Mouse (Mus musculus): Measurements from ENCODE around the gene Sec31b. TPM values are rescaled to one million over a fixed set of nuclear protein-coding genes. Genes with fewer than 3 reads are reported as not detected.

Gene Sec31b
- total RNA-seq (2023), result 1 to 10 TPM; 2.0 to 2.4 TPM

DNA sequence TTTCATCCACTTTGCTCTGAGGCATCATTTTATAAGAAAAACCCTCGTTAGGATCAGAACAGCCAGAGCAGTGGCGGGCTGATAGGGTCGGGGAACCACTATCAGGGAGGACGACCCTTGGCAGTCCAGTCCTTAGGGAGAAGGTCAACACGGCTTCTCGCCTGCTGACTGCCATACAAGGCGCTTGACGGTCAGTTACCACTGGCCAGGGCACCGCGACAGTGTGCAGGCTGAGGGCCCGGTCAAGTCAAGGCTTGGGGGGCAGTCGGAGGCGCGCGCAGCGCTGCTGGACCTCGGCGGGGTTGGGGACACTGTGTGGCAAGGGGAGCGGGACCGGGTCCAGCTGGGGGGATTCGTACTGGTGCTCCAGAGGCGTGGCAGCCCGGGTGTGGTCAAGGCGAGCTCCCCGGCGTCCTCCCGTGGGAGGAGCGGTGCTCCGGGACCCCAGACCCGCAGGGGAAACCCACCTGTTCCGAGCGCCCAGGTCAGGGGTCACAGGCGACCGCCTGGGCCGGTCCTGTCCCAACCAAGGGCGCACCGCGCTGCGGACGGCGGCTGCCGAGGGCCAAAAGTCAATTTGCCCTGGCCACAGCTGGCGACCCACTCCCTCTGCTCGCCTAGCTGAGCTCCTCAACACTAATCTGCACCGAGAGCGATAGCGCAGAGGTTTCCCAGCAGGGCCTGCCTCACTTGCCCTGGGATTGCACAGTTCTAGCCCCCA, at the start of gene Sec31b:
Sec31b (minus strand) TSS at position 544 of the 721 bp plus-strand sequence.

DNA sequence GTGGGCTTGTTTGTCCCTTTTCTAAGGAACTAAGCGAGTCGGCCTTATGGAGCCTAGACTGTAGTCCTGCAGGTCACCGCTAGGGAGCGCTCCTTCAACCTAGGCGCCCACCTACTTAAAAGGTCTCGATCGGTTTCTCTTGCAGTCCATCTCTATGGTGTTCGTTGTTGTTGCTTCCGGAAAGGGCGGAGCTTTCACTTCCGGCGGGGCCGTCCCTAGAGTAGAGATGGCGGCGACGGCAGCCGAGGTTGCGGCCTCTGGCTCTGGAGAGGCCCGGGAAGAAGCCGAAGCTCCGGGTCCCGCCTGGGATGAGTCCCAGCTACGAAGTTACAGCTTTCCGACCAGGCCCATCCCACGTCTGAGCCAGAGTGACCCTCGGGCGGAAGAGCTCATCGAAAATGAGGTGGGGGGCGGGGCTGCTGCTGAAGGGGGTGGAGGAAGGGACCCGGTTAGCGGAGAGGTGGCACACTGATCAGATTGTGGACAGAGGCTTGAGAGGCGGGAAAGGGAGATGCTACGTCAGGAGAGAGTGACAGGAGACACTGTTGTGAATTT, 17.1 kb upstream of the Sec31b start, which contains the start of gene Hif1an:
Hif1an (plus strand) TSS at position 199 of the 555 bp plus-strand sequence.

DNA sequence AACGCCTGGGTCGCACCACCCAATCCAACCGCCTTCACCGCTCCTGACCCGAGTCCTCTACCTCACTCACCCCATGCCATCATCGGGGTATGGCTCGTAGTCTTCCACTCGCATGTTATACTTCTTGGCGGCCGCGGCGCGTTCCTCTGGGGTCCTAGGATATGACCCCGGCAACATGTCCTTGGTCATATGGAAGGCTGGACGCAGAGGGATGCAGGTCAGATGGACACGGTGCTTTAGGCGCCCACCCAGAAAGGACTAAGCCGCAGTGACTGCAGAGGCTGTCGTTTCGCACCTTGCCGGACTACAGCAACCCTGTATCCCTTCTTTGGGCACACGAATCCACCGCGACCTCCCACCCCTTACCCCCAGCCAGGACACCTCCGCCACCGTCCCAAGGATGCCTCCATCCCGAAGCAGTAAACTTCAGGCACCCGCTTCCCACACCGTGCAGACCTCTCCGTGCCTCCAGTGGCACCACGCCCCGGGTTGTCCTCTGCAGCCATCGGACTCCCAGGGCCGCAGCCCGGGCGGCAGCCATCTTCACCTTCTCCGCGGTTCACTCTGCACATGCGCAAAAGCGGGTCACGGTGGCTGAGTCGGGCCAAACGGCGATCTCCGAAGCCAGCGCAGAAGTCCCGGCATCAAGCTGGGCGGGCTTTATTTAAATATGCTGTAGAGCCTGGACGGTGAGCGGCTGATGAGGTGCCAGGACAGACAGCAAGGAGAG, 9.4 kb upstream of the Sec31b start, which contains the start of gene Ndufb8:
Ndufb8 (minus strand) TSS at position 580 of the 730 bp plus-strand sequence.

DNA sequence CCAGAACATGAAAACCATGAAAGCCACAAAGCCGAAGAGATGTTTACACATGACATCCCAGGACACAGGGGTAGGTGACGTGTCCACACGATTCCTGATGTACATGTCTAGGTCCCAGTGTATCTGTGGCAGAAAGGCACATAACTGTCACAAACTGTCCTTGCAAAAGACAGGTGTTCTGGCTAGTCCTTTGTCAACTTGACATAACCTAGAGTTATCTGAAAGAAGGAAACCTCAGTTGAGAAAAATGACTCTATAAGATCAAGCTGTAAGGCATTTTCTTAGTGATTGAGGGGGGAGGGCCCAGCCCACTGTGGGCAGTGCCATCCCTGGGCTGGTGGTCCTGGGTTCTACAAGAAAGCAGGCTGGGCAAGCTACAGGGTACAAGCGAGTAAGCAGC, 7.1 kb upstream of the Sec31b start, which contains the start of gene Gm20538:
Gm20538 (minus strand) TSS at position 101 of the 400 bp plus-strand sequence.

DNA sequence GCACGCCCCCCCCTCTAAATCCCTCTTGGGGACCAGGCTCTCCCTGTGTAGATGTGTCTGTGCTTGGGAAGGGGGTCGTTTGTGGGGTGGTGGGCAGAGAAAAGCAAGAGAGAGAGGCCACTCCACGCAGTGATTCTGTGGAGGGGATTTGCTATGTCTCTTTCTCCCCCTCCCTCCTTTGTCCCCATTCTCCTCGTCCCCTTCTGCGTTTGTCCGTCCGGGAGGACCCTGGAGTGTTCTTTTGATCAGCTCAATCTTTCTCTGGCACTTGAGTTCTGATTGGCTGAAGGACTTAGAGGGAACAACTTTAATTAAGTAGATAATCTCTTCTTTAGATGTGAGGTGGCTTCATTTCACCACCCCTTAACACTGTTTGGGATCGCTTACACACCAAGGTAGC, 52.5 kb downstream of the Sec31b start, which contains the start of gene Wnt8b:
Wnt8b (plus strand) TSS at position 345 of the 400 bp plus-strand sequence.

Other genes with a start within 250 kb of the Sec31b start
- gene Scd4, start 212.8 kb downstream of the Sec31b start, total RNA-seq (2023), result 1 to 10 TPM; 1.1 to 1.7 TPM
- 1,000 to 10,000 TPM in 1 of 2 experiments, 100 to 1,000 TPM in 1; 906 to 1,054 TPM for gene Scd1, start 138.0 kb downstream of the Sec31b start, total RNA-seq (2023)
- gene Wnt8b, start 52.4 kb downstream of the Sec31b start, total RNA-seq (2023), result not detected
- gene Gm20538, start 7.0 kb upstream of the Sec31b start, total RNA-seq (2023), result not detected
- 100 to 1,000 TPM; 100 to 106 TPM for gene Ndufb8, start 9.6 kb upstream of the Sec31b start, total RNA-seq (2023)
- 10 to 100 TPM; 58.6 to 61.6 TPM for gene Hif1an, start 17.0 kb upstream of the Sec31b start, total RNA-seq (2023)
- not detected for gene Pax2, start 210.2 kb upstream of the Sec31b start, total RNA-seq (2023)

All from B cell, adult 67 days (primary cell).